Mouse (Mus musculus): ENCODE measurements around the gene Zic4.

DNA sequence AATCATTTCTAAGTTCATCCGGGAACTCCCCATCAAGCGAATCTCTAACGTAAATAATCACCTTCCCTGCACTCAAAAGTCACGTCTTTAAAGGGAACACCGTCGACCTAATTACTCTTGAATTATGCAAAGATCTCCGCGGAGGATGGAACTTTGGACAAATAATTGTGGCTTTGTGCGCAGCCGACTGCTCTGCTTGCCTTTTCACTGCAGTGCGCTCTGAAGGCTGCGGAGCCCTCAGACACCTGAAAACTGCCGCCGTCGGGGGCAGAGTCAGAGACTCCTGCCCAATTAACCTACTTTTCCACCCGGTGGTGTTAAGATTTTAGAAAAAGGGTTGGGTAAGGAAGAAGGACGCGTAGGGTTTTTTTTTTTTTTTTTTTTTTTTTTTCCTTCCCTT lies 58.2 kb downstream of the Zic4 start:
- TF ChIP-seq CTCF (IDR thresholded peaks at IDR 0.05), result no peak
- TF ChIP-seq EP300 (IDR thresholded peaks at IDR 0.05), result no peak
